Mouse (Mus musculus): Measurements from ENCODE around the gene Glrx3. TPM values are rescaled to one million over a fixed set of nuclear protein-coding genes. Genes with fewer than 3 reads are reported as not detected.
"Not testable (repeated sequence)": the region's sequence is repeated elsewhere in the genome, so short reads cannot be mapped to it uniquely, and the experiment has no call there.

Glrx3 gene
- polyA plus RNA-seq, 1 experiment from 2014 or later, result 270 TPM

GRCm38 (mm10) chr7:137414710-137415109, 22.7 kb upstream of the Glrx3 start:
- ATAC-seq (ENCODE audit: insufficient number of reproducible peaks, insufficient read depth, low FRiP score, low read depth), result no peak
- Histone ChIP-seq H3K4me1 (ENCODE audit: control insufficient read depth, insufficient read depth, low read length) (no peaks in the 10 kb centered on the region), H3K9ac (replicated peaks; ENCODE audit: low read depth, low read length) (no peak overlapping the region), H3K27me3 (ENCODE audit: control insufficient read depth, insufficient read depth, low read length) (no peaks in the 10 kb centered on the region), H3K27ac (ENCODE audit: low read length) (no peak overlapping the region), H3K4me2 (replicated peaks; ENCODE audit: low read depth, low read length) (no peak overlapping the region), H3K36me3 (ENCODE audit: control insufficient read depth, insufficient read depth, low read length) (no peaks in the 10 kb centered on the region), H3K4me3 (ENCODE audit: low read depth, low read length) (no peak overlapping the region), H3K9me3 (ENCODE audit: control insufficient read depth, low read depth, low read length) (no peaks in the 10 kb centered on the region)
- WGBS, result 79% methylated on average over 7 of the region's 8 CpGs

- no peak overlapping the region for H3K9ac ChIP-seq (replicated peaks; ENCODE audit: low read depth, low read length)
- 90% methylated on average over 2 of the region's 2 CpGs for WGBS
Measured at GRCm38 (mm10) chr7:137420550-137420949, 16.9 kb upstream of the Glrx3 start.

GRCm38 (mm10) chr7:137421236-137421635, 16.2 kb upstream of the Glrx3 start:
- ATAC-seq (ENCODE audit: insufficient number of reproducible peaks, insufficient read depth, low FRiP score, low read depth), result no peak
- no peak overlapping the region for H3K4me3 ChIP-seq (ENCODE audit: low read depth, low read length)
- H3K9me3 ChIP-seq (ENCODE audit: control insufficient read depth, low read depth, low read length), result no peaks in the 10 kb centered on the region
- no peaks in the 10 kb centered on the region for H3K27me3 ChIP-seq (ENCODE audit: control insufficient read depth, insufficient read depth, low read length)
- H3K4me1 ChIP-seq (ENCODE audit: control insufficient read depth, insufficient read depth, low read length), result no peaks in the 10 kb centered on the region
- H3K4me2 ChIP-seq (replicated peaks; ENCODE audit: low read depth, low read length), result no peak overlapping the region
- 98% methylated on average over 4 of the region's 4 CpGs for WGBS
- H3K9ac ChIP-seq (replicated peaks; ENCODE audit: low read depth, low read length), result no peak overlapping the region
- no peaks in the 10 kb centered on the region for H3K36me3 ChIP-seq (ENCODE audit: control insufficient read depth, insufficient read depth, low read length)
- H3K27ac ChIP-seq (ENCODE audit: low read length), result no peak overlapping the region

More at GRCm38 (mm10) chr7:137420550-137420949, 16.9 kb upstream of the Glrx3 start:
- H3K4me1 ChIP-seq (ENCODE audit: control insufficient read depth, insufficient read depth, low read length), result no peaks in the 10 kb centered on the region
- H3K4me2 ChIP-seq (replicated peaks; ENCODE audit: low read depth, low read length), result no peak overlapping the region
- no peaks in the 10 kb centered on the region for H3K9me3 ChIP-seq (ENCODE audit: control insufficient read depth, low read depth, low read length)
- H3K4me3 ChIP-seq (ENCODE audit: low read depth, low read length), result no peak overlapping the region
- H3K36me3 ChIP-seq (ENCODE audit: control insufficient read depth, insufficient read depth, low read length), result no peaks in the 10 kb centered on the region
- H3K27me3 ChIP-seq (ENCODE audit: control insufficient read depth, insufficient read depth, low read length), result no peaks in the 10 kb centered on the region
- ATAC-seq (ENCODE audit: insufficient number of reproducible peaks, insufficient read depth, low FRiP score, low read depth), result no peak
- no peak overlapping the region for H3K27ac ChIP-seq (ENCODE audit: low read length)

- 46% methylated on average over 4 of the region's 4 CpGs for WGBS
- Histone ChIP-seq H3K4me2 (replicated peaks; ENCODE audit: low read depth, low read length) (no peak overlapping the region), H3K27me3 (ENCODE audit: control insufficient read depth, insufficient read depth, low read length) (no peaks in the 10 kb centered on the region), H3K4me1 (ENCODE audit: control insufficient read depth, insufficient read depth, low read length) (no peaks in the 10 kb centered on the region), H3K4me3 (ENCODE audit: low read depth, low read length) (no peak overlapping the region), H3K9me3 (ENCODE audit: control insufficient read depth, low read depth, low read length) (no peaks in the 10 kb centered on the region), H3K27ac (ENCODE audit: low read length) (no peak overlapping the region), H3K9ac (replicated peaks; ENCODE audit: low read depth, low read length) (no peak overlapping the region), H3K36me3 (ENCODE audit: control insufficient read depth, insufficient read depth, low read length) (no peaks in the 10 kb centered on the region)
- ATAC-seq (ENCODE audit: insufficient number of reproducible peaks, insufficient read depth, low FRiP score, low read depth), result no peak
Measured at GRCm38 (mm10) chr7:137426693-137427092, 10.7 kb upstream of the Glrx3 start.

GRCm38 (mm10) chr7:137431769-137432603, 5.4 kb upstream of the Glrx3 start:
- no peaks in the 10 kb centered on the region for H3K36me3 ChIP-seq (ENCODE audit: control insufficient read depth, insufficient read depth, low read length)
- H3K9ac ChIP-seq (replicated peaks; ENCODE audit: low read depth, low read length), result no peak overlapping the region
- H3K27ac ChIP-seq (ENCODE audit: low read length), result no peak overlapping the region
- no peak overlapping the region for H3K4me3 ChIP-seq (ENCODE audit: low read depth, low read length)
- WGBS, result 64% methylated on average over 13 of the region's 13 CpGs
- H3K9me3 ChIP-seq (ENCODE audit: control insufficient read depth, low read depth, low read length), result no peaks in the 10 kb centered on the region
- no peak for ATAC-seq (ENCODE audit: insufficient number of reproducible peaks, insufficient read depth, low FRiP score, low read depth)
- no peaks in the 10 kb centered on the region for H3K27me3 ChIP-seq (ENCODE audit: control insufficient read depth, insufficient read depth, low read length)
- H3K4me1 ChIP-seq (ENCODE audit: control insufficient read depth, insufficient read depth, low read length), result no peaks in the 10 kb centered on the region
- H3K4me2 ChIP-seq (replicated peaks; ENCODE audit: low read depth, low read length), result no peak overlapping the region

GRCm38 (mm10) chr7:137436901-137437300, 513 bp upstream of the Glrx3 start:
- no peaks in the 10 kb centered on the region for H3K9me3 ChIP-seq (ENCODE audit: control insufficient read depth, low read depth, low read length)
- ATAC-seq (ENCODE audit: insufficient number of reproducible peaks, insufficient read depth, low FRiP score, low read depth), result no peak
- no peak overlapping the region for H3K9ac ChIP-seq (replicated peaks; ENCODE audit: low read depth, low read length)
- H3K27ac ChIP-seq (ENCODE audit: low read length), result no peak overlapping the region
- no peaks in the 10 kb centered on the region for H3K27me3 ChIP-seq (ENCODE audit: control insufficient read depth, insufficient read depth, low read length)
- H3K4me3 ChIP-seq (ENCODE audit: low read depth, low read length), result peak overlapping the region; percentile 92; the same call in 1 of the 2 replicates
- 75% methylated on average over 6 of the region's 6 CpGs for WGBS
- no peaks in the 10 kb centered on the region for H3K36me3 ChIP-seq (ENCODE audit: control insufficient read depth, insufficient read depth, low read length)
- peaks cover 10% of the 10 kb centered on the region; the same call in 1 of the 2 replicates for H3K4me1 ChIP-seq (ENCODE audit: control insufficient read depth, insufficient read depth, low read length)
- H3K4me2 ChIP-seq (replicated peaks; ENCODE audit: low read depth, low read length), result peak overlapping the region; percentile 31

- WGBS, result 8% methylated on average over 7 of the region's 7 CpGs
- peak overlapping the region; percentile 89 for H3K9ac ChIP-seq (replicated peaks; ENCODE audit: low read depth, low read length)
- peak; percentile 42; the same call in 1 of the 2 replicates for ATAC-seq (ENCODE audit: insufficient number of reproducible peaks, insufficient read depth, low FRiP score, low read depth)
Measured at GRCm38 (mm10) chr7:137438179-137438550, 751 bp downstream of the Glrx3 start.

GRCm38 (mm10) chr7:137438962-137439361, 1.5 kb downstream of the Glrx3 start:
- H3K27me3 ChIP-seq (ENCODE audit: control insufficient read depth, insufficient read depth, low read length); ATAC-seq (ENCODE audit: insufficient number of reproducible peaks, insufficient read depth, low FRiP score, low read depth); H3K27ac ChIP-seq (ENCODE audit: low read length); H3K36me3 ChIP-seq (ENCODE audit: control insufficient read depth, insufficient read depth, low read length); H3K9me3 ChIP-seq (ENCODE audit: control insufficient read depth, low read depth, low read length); H3K4me1 ChIP-seq (ENCODE audit: control insufficient read depth, insufficient read depth, low read length): not testable (repeated sequence)
- peak overlapping the region; percentile 92; the same call in 1 of the 2 replicates for H3K4me3 ChIP-seq (ENCODE audit: low read depth, low read length)
- H3K4me2 ChIP-seq (replicated peaks; ENCODE audit: low read depth, low read length), result peak overlapping the region; percentile 82
- H3K9ac ChIP-seq (replicated peaks; ENCODE audit: low read depth, low read length), result peak overlapping the region; percentile 89; the same call in 1 of the 2 replicates
- 82% methylated on average over 7 of the region's 7 CpGs for WGBS

More at GRCm38 (mm10) chr7:137438179-137438550, 751 bp downstream of the Glrx3 start:
- Histone ChIP-seq H3K27me3 (ENCODE audit: control insufficient read depth, insufficient read depth, low read length) (no peaks in the 10 kb centered on the region), H3K4me2 (replicated peaks; ENCODE audit: low read depth, low read length) (peak overlapping the region; percentile 82), H3K27ac (ENCODE audit: low read length) (peak overlapping the region; percentile 84), H3K4me3 (ENCODE audit: low read depth, low read length) (peak overlapping the region; percentile 92), H3K4me1 (ENCODE audit: control insufficient read depth, insufficient read depth, low read length) (peaks cover 10% of the 10 kb centered on the region; the same call in 1 of the 2 replicates), H3K36me3 (ENCODE audit: control insufficient read depth, insufficient read depth, low read length) (no peaks in the 10 kb centered on the region), H3K9me3 (ENCODE audit: control insufficient read depth, low read depth, low read length) (no peaks in the 10 kb centered on the region)
